Mouse (Mus musculus) hindbrain, embryonic 13.5 days (tissue): Measurements from ENCODE around the gene Slco1b2. TPM values are rescaled to one million over a fixed set of nuclear protein-coding genes. Genes with fewer than 3 reads are reported as not detected.
"Not testable (repeated sequence)": the region's sequence is repeated elsewhere in the genome, so short reads cannot be mapped to it uniquely, and the experiment has no call there.

Experiments
- ATAC-seq: fragments of 200-750 bp; cut with Nextera tagmentation; 2 replicates; pipeline ENCODE4 v1.8.0; 2017; ENCODE audit warnings: moderate TSS enrichment; ENCODE audit not compliant: low FRiP score
- H3K27ac ChIP-seq: fragments of 300-500 bp; sonication (generic); 2 replicates; pipeline ENCODE4 v1.5.1; 2015; ENCODE audit warnings: inconsistent platforms, mild to moderate bottlenecking, moderate library complexity
- H3K27me3 ChIP-seq: fragments of 300-500 bp; sonication (generic); 2 replicates; pipeline ENCODE4 v1.6.1; 2015; ENCODE audit warnings: mild to moderate bottlenecking, inconsistent platforms
- H3K36me3 ChIP-seq: fragments of 300-500 bp; sonication (generic); 2 replicates; pipeline ENCODE4 v1.6.1; 2015; ENCODE audit warnings: mild to moderate bottlenecking, inconsistent platforms
- H3K4me1 ChIP-seq: fragments of 300-500 bp; sonication (generic); replicated peaks from 2 replicates; pipeline ENCODE4 v1.6.1; 2015; ENCODE audit warnings: inconsistent platforms
- H3K4me2 ChIP-seq: fragments of 300-500 bp; sonication (generic); 2 replicates; pipeline ENCODE4 v1.6.1; 2015; ENCODE audit warnings: inconsistent platforms, mild to moderate bottlenecking, moderate library complexity
- H3K4me3 ChIP-seq: fragments of 300-500 bp; sonication (generic); 2 replicates; pipeline ENCODE4 v1.5.1; 2015; ENCODE audit warnings: mild to moderate bottlenecking, inconsistent platforms
- H3K9ac ChIP-seq: fragments of 300-500 bp; sonication (generic); 2 replicates; pipeline ENCODE4 v1.6.1; 2015; ENCODE audit warnings: mild to moderate bottlenecking, inconsistent platforms
- H3K9me3 ChIP-seq: fragments of 300-500 bp; sonication (generic); 2 replicates; pipeline ENCODE4 v1.6.1; 2016; ENCODE audit warnings: inconsistent platforms
- WGBS: fragments of 180-500 bp; shearing (Covaris S2); methylation state at CpG from one replicate; pipeline ENCODE4 v1.1.7; 2015; 5-methylcytosine and 5-hydroxymethylcytosine counted together
- polyA plus RNA-seq: library from polyadenylated mRNA; unstranded; fragments of >200 nt; fragmentation: Nextera tagmentation; extraction: Ambion mirVana; gene quantifications from 2 replicates; pipeline ENCODE4 v1.2.1, GENCODE M21; 2015

The Slco1b2 gene
- not detected in 2 replicates for polyA plus RNA-seq

DNA sequence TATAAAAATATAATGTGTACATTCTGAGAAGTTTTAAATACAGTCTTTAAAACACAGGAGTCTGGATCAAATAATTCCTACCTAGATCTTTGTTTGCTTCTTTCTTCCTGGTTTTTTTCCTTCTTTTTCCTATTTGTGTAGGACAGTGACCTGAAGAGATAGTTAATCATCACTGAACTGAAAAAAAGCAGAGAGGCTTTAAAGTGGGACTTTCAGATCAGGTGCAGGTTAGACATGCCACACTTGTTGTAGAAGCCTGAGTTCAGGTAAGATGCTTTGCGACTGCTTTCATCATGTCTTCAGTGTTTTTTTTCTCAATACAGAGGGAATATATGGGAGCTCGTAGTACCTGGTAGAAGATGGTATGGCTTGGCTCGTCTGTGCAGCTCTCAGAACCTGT lies at the start of gene Slco1b2:
TSS of gene Slco1b2 (plus strand) at position 228 of the 400 bp plus-strand sequence.
- Histone ChIP-seq H3K27me3 (no peaks in the 10 kb centered on the region), H3K9ac (no peak within 1 kb of the TSS), H3K4me3 (no peak within 1 kb of the TSS), H3K9me3 (no peaks in the 10 kb centered on the region), H3K36me3 (no peaks in the 10 kb centered on the region), H3K4me2 (no peak within 1 kb of the TSS), H3K4me1 (no peaks in the 10 kb centered on the region), H3K27ac (no peak within 1 kb of the TSS)
- ATAC-seq = no peak
- WGBS = 85% methylated on average over 3 of the region's 3 CpGs

GRCm38 (mm10) chr6:141584791-141585403 lies 44.4 kb upstream of the Slco1b2 start:
- H3K36me3 ChIP-seq = no peaks in the 10 kb centered on the region
- no peak overlapping the region for H3K9ac ChIP-seq
- ATAC-seq = no peak
- no peaks in the 10 kb centered on the region for H3K9me3 ChIP-seq
- WGBS = 84% methylated on average over 1 of the region's 1 CpGs
- H3K4me1 ChIP-seq = no peaks in the 10 kb centered on the region
- no peak overlapping the region for H3K4me3 ChIP-seq
- H3K4me2 ChIP-seq = no peak overlapping the region
- H3K27ac ChIP-seq = no peak overlapping the region
- no peaks in the 10 kb centered on the region for H3K27me3 ChIP-seq

DNA sequence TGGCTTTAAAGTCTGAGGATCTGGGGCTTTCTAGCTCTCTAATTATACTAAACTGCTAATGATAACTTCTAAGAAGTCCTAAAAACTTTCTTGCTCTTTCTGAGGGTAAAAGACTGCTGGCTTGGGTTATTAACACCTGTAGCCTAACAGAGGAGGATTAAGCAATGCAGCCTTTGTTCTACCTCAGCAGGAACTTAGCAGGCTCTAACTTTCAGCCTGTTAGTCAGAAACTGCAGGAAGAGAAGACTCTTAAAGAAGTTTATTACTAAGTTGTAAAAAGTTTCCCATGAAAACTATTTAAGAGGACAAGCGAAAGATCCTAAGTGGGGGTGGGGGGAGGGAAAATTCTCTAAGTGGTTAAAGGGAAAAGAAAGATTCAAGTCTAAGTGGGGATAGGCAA lies 39.3 kb upstream of the Slco1b2 start:
- Histone ChIP-seq H3K9me3 (no peaks in the 10 kb centered on the region), H3K27me3 (no peaks in the 10 kb centered on the region), H3K9ac (no peak overlapping the region), H3K36me3 (no peaks in the 10 kb centered on the region), H3K27ac (no peak overlapping the region), H3K4me2 (no peak overlapping the region), H3K4me1 (no peaks in the 10 kb centered on the region), H3K4me3 (no peak overlapping the region)
- 68% methylated on average over 1 of the region's 1 CpGs for WGBS
- ATAC-seq = no peak

- H3K4me3 ChIP-seq, H3K4me1 ChIP-seq, ATAC-seq, H3K4me2 ChIP-seq, H3K27me3 ChIP-seq, H3K36me3 ChIP-seq, H3K27ac ChIP-seq, H3K9ac ChIP-seq, H3K9me3 ChIP-seq: not testable (repeated sequence)
- WGBS = 48% methylated on average over 4 of the region's 4 CpGs
These were observed 38.6 kb upstream of the Slco1b2 start for GRCm38 (mm10) chr6:141590598-141591200.

DNA sequence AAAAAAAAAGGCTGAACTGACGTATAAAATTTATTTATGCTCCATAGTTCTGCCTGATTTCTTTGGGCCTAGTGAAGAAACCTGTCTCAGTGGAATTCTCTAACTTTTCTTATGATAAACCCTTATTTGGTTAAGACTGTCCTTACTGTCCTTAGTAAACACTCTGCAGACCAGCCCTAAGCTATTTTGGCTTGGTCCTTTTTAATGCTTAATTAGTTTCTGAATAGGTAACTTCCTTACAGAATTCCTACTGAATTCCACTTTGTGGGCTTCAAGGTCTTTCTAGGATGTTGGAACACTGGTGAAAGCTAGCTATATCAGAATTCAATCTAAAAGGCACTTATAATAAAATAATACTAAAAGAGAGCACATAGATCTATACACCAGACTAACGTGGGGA lies 33.2 kb upstream of the Slco1b2 start:
- peaks cover 10% of the 10 kb centered on the region for H3K9me3 ChIP-seq
- H3K4me1 ChIP-seq = no peaks in the 10 kb centered on the region
- no peak overlapping the region for H3K4me2 ChIP-seq
- no peak overlapping the region for H3K9ac ChIP-seq
- WGBS = 90% methylated on average over 2 of the region's 2 CpGs
- H3K27ac ChIP-seq = no peak overlapping the region
- H3K36me3 ChIP-seq = no peaks in the 10 kb centered on the region; the same call in 1 of the 2 replicates
- no peak overlapping the region for H3K4me3 ChIP-seq
- H3K27me3 ChIP-seq = no peaks in the 10 kb centered on the region
- ATAC-seq = no peak

GRCm38 (mm10) chr6:141597037-141597436 lies 32.3 kb upstream of the Slco1b2 start:
- Histone ChIP-seq H3K4me2 (no peak overlapping the region), H3K4me1 (no peaks in the 10 kb centered on the region), H3K27ac (no peak overlapping the region), H3K9ac (no peak overlapping the region), H3K9me3 (peaks cover 10% of the 10 kb centered on the region), H3K4me3 (no peak overlapping the region), H3K27me3 (no peaks in the 10 kb centered on the region), H3K36me3 (no peaks in the 10 kb centered on the region; the same call in 1 of the 2 replicates)
- no peak for ATAC-seq
- WGBS = 100% methylated on average over 2 of the region's 2 CpGs

- Histone ChIP-seq H3K4me3 (no peak overlapping the region), H3K27me3 (no peaks in the 10 kb centered on the region), H3K9me3 (peaks cover 10% of the 10 kb centered on the region), H3K27ac (no peak overlapping the region), H3K4me2 (no peak overlapping the region), H3K4me1 (no peaks in the 10 kb centered on the region), H3K9ac (no peak overlapping the region), H3K36me3 (no peaks in the 10 kb centered on the region; the same call in 1 of the 2 replicates)
- ATAC-seq = no peak
- WGBS = 61% methylated on average over 9 of the region's 9 CpGs
These were observed 28.4 kb upstream of the Slco1b2 start for GRCm38 (mm10) chr6:141600940-141601339.

DNA sequence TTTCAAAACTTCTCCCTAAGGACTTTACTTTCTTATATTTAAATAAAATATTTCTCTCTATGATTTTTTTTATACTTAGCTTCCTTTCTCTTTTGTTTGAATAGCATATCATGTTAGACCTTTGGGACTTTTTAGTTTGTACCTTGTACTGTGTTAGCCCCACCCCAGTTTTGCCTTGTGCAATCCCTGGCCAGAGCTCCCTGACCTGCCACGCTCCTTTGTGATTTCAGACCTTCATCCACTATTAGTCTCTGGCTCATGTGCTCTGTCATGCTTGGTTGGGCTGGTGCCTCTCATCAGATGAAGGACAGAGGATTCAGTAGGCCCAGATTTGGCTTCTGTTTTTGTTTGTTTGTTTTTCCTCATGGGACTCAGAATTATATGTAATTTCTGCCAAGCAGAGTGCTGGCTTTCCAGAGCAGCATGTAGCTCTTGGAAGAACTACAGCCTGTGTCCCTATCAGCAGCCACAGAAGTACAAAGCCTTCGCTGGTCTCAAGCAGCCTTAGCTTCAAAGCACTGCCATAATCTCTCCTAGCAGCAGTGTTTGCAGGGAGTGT lies 18.5 kb upstream of the Slco1b2 start:
- Histone ChIP-seq H3K4me2 (no peak overlapping the region), H3K36me3 (no peaks in the 10 kb centered on the region), H3K4me1 (no peaks in the 10 kb centered on the region), H3K27me3 (no peaks in the 10 kb centered on the region), H3K4me3 (no peak overlapping the region), H3K9me3 (no peaks in the 10 kb centered on the region), H3K9ac (no peak overlapping the region), H3K27ac (no peak overlapping the region)
- no peak for ATAC-seq
- 75% methylated on average over 2 of the region's 2 CpGs for WGBS

GRCm38 (mm10) chr6:141614017-141614416 lies 15.3 kb upstream of the Slco1b2 start:
- no peaks in the 10 kb centered on the region for H3K36me3 ChIP-seq
- H3K9me3 ChIP-seq = no peaks in the 10 kb centered on the region
- H3K4me3 ChIP-seq = no peak overlapping the region
- no peak overlapping the region for H3K27ac ChIP-seq
- no peak overlapping the region for H3K9ac ChIP-seq
- H3K4me1 ChIP-seq = no peaks in the 10 kb centered on the region
- no peaks in the 10 kb centered on the region for H3K27me3 ChIP-seq
- no peak for ATAC-seq
- no peak overlapping the region for H3K4me2 ChIP-seq

- no peaks in the 10 kb centered on the region for H3K27me3 ChIP-seq
- H3K4me1 ChIP-seq = no peaks in the 10 kb centered on the region
- WGBS = 95% methylated on average over 3 of the region's 3 CpGs
- H3K9ac ChIP-seq = no peak overlapping the region
- no peak for ATAC-seq
- H3K27ac ChIP-seq = no peak overlapping the region
- H3K4me2 ChIP-seq = no peak overlapping the region
- no peaks in the 10 kb centered on the region for H3K36me3 ChIP-seq
- no peaks in the 10 kb centered on the region for H3K9me3 ChIP-seq
- no peak overlapping the region for H3K4me3 ChIP-seq
These were observed 14.0 kb upstream of the Slco1b2 start for GRCm38 (mm10) chr6:141615348-141615747.

DNA sequence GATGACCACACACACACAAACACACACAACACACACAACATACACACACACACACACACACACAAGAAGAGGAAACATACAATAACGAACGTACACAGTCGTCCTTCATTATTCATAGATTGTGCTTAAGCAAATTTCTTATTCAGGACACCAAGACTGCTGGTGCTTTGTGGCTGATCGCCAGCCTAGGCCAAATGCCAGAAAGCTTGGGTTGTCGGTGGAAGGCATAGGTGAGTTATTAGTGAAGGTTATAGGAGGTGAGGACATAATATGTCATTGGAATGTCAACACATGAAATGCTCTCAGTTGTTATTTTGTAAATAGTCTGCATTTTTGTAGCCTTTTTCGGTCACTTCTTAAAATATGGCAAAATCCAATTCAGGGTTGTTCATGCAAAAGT lies 3.6 kb downstream of the Slco1b2 start:
- Histone ChIP-seq H3K27me3 (no peaks in the 10 kb centered on the region), H3K9me3 (no peaks in the 10 kb centered on the region), H3K4me3 (no peak overlapping the region), H3K27ac (no peak overlapping the region), H3K4me1 (no peaks in the 10 kb centered on the region), H3K9ac (no peak overlapping the region), H3K36me3 (no peaks in the 10 kb centered on the region), H3K4me2 (no peak overlapping the region)
- ATAC-seq = no peak
- 84% methylated on average over 6 of the region's 6 CpGs for WGBS

GRCm38 (mm10) chr6:141635250-141635649 lies 5.9 kb downstream of the Slco1b2 start:
- Histone ChIP-seq H3K9me3 (no peaks in the 10 kb centered on the region), H3K4me1 (no peaks in the 10 kb centered on the region), H3K4me2 (no peak overlapping the region), H3K36me3 (no peaks in the 10 kb centered on the region), H3K9ac (no peak overlapping the region), H3K27me3 (no peaks in the 10 kb centered on the region), H3K27ac (no peak overlapping the region), H3K4me3 (no peak overlapping the region)
- WGBS = 85% methylated on average over 2 of the region's 2 CpGs
- ATAC-seq = no peak

DNA sequence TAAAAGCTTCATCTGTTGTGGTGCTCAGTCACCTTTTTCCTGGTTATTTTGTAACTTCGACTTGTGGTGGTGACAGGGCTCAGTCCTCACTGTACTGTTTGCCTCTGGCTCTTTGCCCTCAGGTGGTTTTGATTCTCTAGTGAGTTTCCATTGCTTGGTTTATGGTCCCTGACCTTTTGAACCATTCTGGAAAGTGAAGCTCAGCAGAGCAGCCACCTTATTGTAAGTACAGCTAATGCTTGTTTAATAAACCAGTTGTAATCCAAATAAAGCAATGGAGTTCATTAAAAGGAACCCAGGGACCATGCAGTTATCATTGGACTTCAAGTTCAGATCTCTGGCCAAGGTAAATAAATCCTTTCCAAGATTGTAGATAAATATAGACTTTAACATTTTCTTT lies 11.3 kb downstream of the Slco1b2 start:
- 94% methylated on average over 1 of the region's 1 CpGs for WGBS
- no peak overlapping the region for H3K27ac ChIP-seq
- no peaks in the 10 kb centered on the region for H3K4me1 ChIP-seq
- no peak for ATAC-seq
- H3K9me3 ChIP-seq = no peaks in the 10 kb centered on the region
- no peaks in the 10 kb centered on the region for H3K27me3 ChIP-seq
- H3K9ac ChIP-seq = no peak overlapping the region
- no peak overlapping the region for H3K4me2 ChIP-seq
- no peak overlapping the region for H3K4me3 ChIP-seq
- no peaks in the 10 kb centered on the region for H3K36me3 ChIP-seq
